10 mouse cellular contexts compared by ENCODE assay signal in genomic region chr7:43470373-43470772, GRCm38 (mm10). TPM values are rescaled to one million over a fixed set of nuclear protein-coding genes. Genes with fewer than 3 reads are reported as not detected.
DNase-seq lines count a peak whose midpoint lies in the region; ATAC-seq and TF ChIP-seq lines count a peak whose summit lies in the region.
"Had no signal": no experiment of that assay in that cellular context is flagged by ENCODE, and none has a peak within 500 bp of the region (broad histone marks: within the 10 kb centered on the region; RNA-seq: fewer than 3 reads in every experiment).

No protein-coding gene starts in this region.

- no peaks in the 10 kb centered on the region; the same call in 1 of the 2 replicates for H3K9me3 ChIP-seq in heart, embryonic 12.5 days (replicated peaks)
- H3K9me3 ChIP-seq: embryonic facial prominence, embryonic 12.5 days had no signal

- 50% methylated on average over 8 of the region's 8 CpGs for WGBS in heart, adult 2 months
- WGBS in heart, embryonic 12.5 days, result 32% methylated on average over 8 of the region's 8 CpGs

- DNase-seq in heart, adult 2 months, result no peak
- DNase-seq in right cerebral cortex, postnatal 4 days, result peak; percentile 52
- no peak for DNase-seq in right cerebral cortex, adult 18-20 months
- peak; percentile 67 for DNase-seq in embryo, embryonic 10.5 days (ENCODE audit: low spot score)
- DNase-seq in retina, postnatal 1 day, result peak; percentile 66
- no peak for DNase-seq in urinary bladder, postnatal 14 days (ENCODE audit: low spot score)
- DNase-seq in frontal cortex, postnatal 14 days (ENCODE audit: low spot score in 2 of 2), result no peak

- H3K4me2 ChIP-seq in heart, embryonic 12.5 days, result no peak overlapping the region
- H3K4me2 ChIP-seq: embryonic facial prominence, embryonic 12.5 days had no signal

- intact Hi-C loops in heart, adult 2 months (cut with DNase I), result no loop called here

- no peak overlapping the region for H3K27ac ChIP-seq in heart, adult 2 months
- H3K27ac ChIP-seq in heart, embryonic 12.5 days (ENCODE audit: poor library complexity, severe bottlenecking), result no peak overlapping the region
- H3K27ac ChIP-seq: embryonic facial prominence, embryonic 12.5 days had no signal

- TF ChIP-seq CTCF in heart, adult 2 months (IDR thresholded peaks at IDR 0.05), result peak; percentile 67

- no peaks in the 10 kb centered on the region for H3K36me3 ChIP-seq in heart, adult 2 months (ENCODE audit: control insufficient read depth, insufficient read depth, low read length)
- H3K36me3 ChIP-seq in heart, embryonic 12.5 days, result no peaks in the 10 kb centered on the region

- no peak for TF ChIP-seq POLR2A in heart, adult 2 months (IDR thresholded peaks at IDR 0.05; ENCODE audit: insufficient read depth, low read depth, low read length)

- no peak for TF ChIP-seq EP300 in heart, adult 2 months (IDR thresholded peaks at IDR 0.05; ENCODE audit: insufficient read depth, low read depth, low read length)

- H3K4me3 ChIP-seq in heart, adult 2 months, result no peak overlapping the region
- H3K4me3 ChIP-seq in heart, embryonic 12.5 days, result no peak overlapping the region
- H3K4me3 ChIP-seq: embryonic facial prominence, embryonic 12.5 days had no signal

- H3K4me1 ChIP-seq in heart, adult 2 months (ENCODE audit: control insufficient read depth, insufficient read depth, low read length), result no peaks in the 10 kb centered on the region; the same call in 1 of the 2 replicates
- peaks cover 6% of the 10 kb centered on the region for H3K4me1 ChIP-seq in heart, embryonic 12.5 days (replicated peaks)

- no peaks in the 10 kb centered on the region for H3K79me2 ChIP-seq in heart, adult 2 months (replicated peaks; ENCODE audit: control insufficient read depth, insufficient read depth, low read length)

- no peak overlapping the region for H3K9ac ChIP-seq in heart, adult 2 months (ENCODE audit: low read depth, low read length)
- H3K9ac ChIP-seq in heart, embryonic 12.5 days, result no peak overlapping the region
- H3K9ac ChIP-seq: embryonic facial prominence, embryonic 12.5 days had no signal

- H3K27me3 ChIP-seq in heart, adult 2 months (ENCODE audit: control insufficient read depth, insufficient read depth, low read length), result no peaks in the 10 kb centered on the region
- H3K27me3 ChIP-seq in heart, embryonic 12.5 days (replicated peaks), result peaks cover 44% of the 10 kb centered on the region

- no peak for ATAC-seq in heart, embryonic 12.5 days (ENCODE audit: insufficient number of reproducible peaks, low FRiP score)

RNA-seq across cellular contexts. Expression of gene Vsig10l, which starts 7.4 kb away (rescaled TPM):
- 1 to 10 TPM; 1.0 to 1.1 TPM for total RNA-seq in heart, adult 2 months (2021)
- polyA plus RNA-seq in heart, adult 2 months (2012; rRNA removed), result 3.0 TPM in 2 replicates
- polyA plus RNA-seq in heart, embryonic 12.5 days (2016; fragmentation: Nextera tagmentation; extraction: Ambion mirVana), result 2.1 and 2.4 TPM in 2 replicates

RNA-seq across cellular contexts. Expression of gene Iglon5, which starts 19.5 kb away (rescaled TPM):
- total RNA-seq in heart, adult 2 months (2021), result under 1 TPM; 0.14 to 0.16 TPM
- 0.56 and 0.78 TPM in 2 replicates for polyA plus RNA-seq in heart, adult 2 months (2012; rRNA removed)
- polyA plus RNA-seq in heart, embryonic 12.5 days (2016; fragmentation: Nextera tagmentation; extraction: Ambion mirVana), result 0.10 and 0.14 TPM in 2 replicates

RNA-seq across cellular contexts. Expression of gene Gm45233, which starts 26.4 kb away (rescaled TPM):
- under 1 TPM; 0.73 to 0.82 TPM for total RNA-seq in heart, adult 2 months (2021)
- polyA plus RNA-seq in heart, adult 2 months (2012; rRNA removed), result 2.2 and 4.7 TPM in 2 replicates
- polyA plus RNA-seq in heart, embryonic 12.5 days (2016; fragmentation: Nextera tagmentation; extraction: Ambion mirVana), result 0.46 TPM in 1 of 2 replicates, not detected in the other

RNA-seq across cellular contexts. Expression of gene Etfb, which starts 26.5 kb away (rescaled TPM):
- 1,000 to 10,000 TPM; 1,250 to 1,384 TPM for total RNA-seq in heart, adult 2 months (2021)
- polyA plus RNA-seq in heart, adult 2 months (2012; rRNA removed), result 731 and 1,097 TPM in 2 replicates
- 460 and 473 TPM in 2 replicates for polyA plus RNA-seq in heart, embryonic 12.5 days (2016; fragmentation: Nextera tagmentation; extraction: Ambion mirVana)

RNA-seq across cellular contexts. Expression of gene Cldnd2, which starts 29.8 kb away (rescaled TPM):
- total RNA-seq in heart, adult 2 months (2021), result not detected
- polyA plus RNA-seq in heart, adult 2 months (2012; rRNA removed), result not detected in 2 replicates
- not detected in 2 replicates for polyA plus RNA-seq in heart, embryonic 12.5 days (2016; fragmentation: Nextera tagmentation; extraction: Ambion mirVana)
- total RNA-seq: layer of hippocampus, postnatal 25 days had no signal
- polyA plus RNA-seq: embryonic facial prominence, embryonic 12.5 days had no signal

Comparison
In these comparisons a context has a peak if more than half of its experiments do, and no peak if none do; other contexts are left out.
1. DNase-seq: peak in right cerebral cortex, postnatal 4 days (single experiment), embryo, embryonic 10.5 days (single experiment) and retina, postnatal 1 day (single experiment); none in heart, adult 2 months (0 of 2), right cerebral cortex, adult 18-20 months (single experiment), urinary bladder, postnatal 14 days (single experiment) and frontal cortex, postnatal 14 days (0 of 2).